Mouse (Mus musculus) heart, embryonic 16.5 days (tissue): ENCODE measurements around the gene Zfp422. TPM values are rescaled to one million over a fixed set of nuclear protein-coding genes. Genes with fewer than 3 reads are reported as not detected.
A peak's percentile ranks its signal among the peaks of the same experiment; 100 is the strongest.

Source experiments
- ATAC-seq: fragments of 200-750 bp; cut with Nextera tagmentation; replicated peaks from 2 replicates; pipeline ENCODE4 v1.8.0; 2017; ENCODE audit warnings: moderate number of reproducible peaks; ENCODE audit not compliant: insufficient read depth, low FRiP score; ENCODE audit errors: extremely low read depth
- H3K27ac ChIP-seq: fragments of 300-500 bp; sonication (generic); 2 replicates; pipeline ENCODE4 v1.5.1; 2014; ENCODE audit warnings: mild to moderate bottlenecking, low read length, control low read depth, moderate library complexity
- H3K27me3 ChIP-seq: fragments of 300-500 bp; sonication (generic); 2 replicates; pipeline ENCODE4 v1.6.1; 2014; ENCODE audit warnings: low read length, mixed read lengths; ENCODE audit not compliant: control insufficient read depth, insufficient read depth
- H3K36me3 ChIP-seq: fragments of 300-500 bp; sonication (generic); 2 replicates; pipeline ENCODE4 v1.6.1; 2014; ENCODE audit not compliant: control insufficient read depth, insufficient read depth
- H3K4me1 ChIP-seq: fragments of 300-500 bp; sonication (generic); 2 replicates; pipeline ENCODE4 v1.6.1; 2014; ENCODE audit warnings: low read length, mixed read lengths; ENCODE audit not compliant: control insufficient read depth, insufficient read depth
- H3K4me2 ChIP-seq: fragments of 300-500 bp; sonication (generic); 2 replicates; pipeline ENCODE4 v1.6.1; 2014; ENCODE audit warnings: low read depth, mild to moderate bottlenecking, control low read depth, low read length
- H3K4me3 ChIP-seq: fragments of 300-500 bp; sonication (generic); 2 replicates; pipeline ENCODE4 v1.5.1; 2014; ENCODE audit warnings: mild to moderate bottlenecking, control low read depth, low read length
- H3K9ac ChIP-seq: fragments of 300-500 bp; sonication (generic); 2 replicates; pipeline ENCODE4 v1.6.1; 2014; ENCODE audit warnings: low read length, control low read depth
- H3K9me3 ChIP-seq: fragments of 300-500 bp; sonication (generic); replicated peaks from 2 replicates; pipeline ENCODE4 v1.6.1; 2016; ENCODE audit warnings: low read length; ENCODE audit not compliant: control insufficient read depth
- WGBS: fragments of 180-500 bp; shearing (Covaris S2); extraction: QIAGEN DNeasy Blood & Tissue Kit; methylation state at CpG from one replicate; pipeline ENCODE4 v1.1.7; 2014; 5-methylcytosine and 5-hydroxymethylcytosine counted together
- polyA plus RNA-seq: library from polyadenylated mRNA; unstranded; fragments of >200 nt; fragmentation: Nextera tagmentation; extraction: Ambion mirVana; gene quantifications from 2 replicates; pipeline ENCODE4 v1.2.1, GENCODE M21; 2015

The Zfp422 gene
- polyA plus RNA-seq, 1 experiment from 2014 or later: 89.8 TPM

GRCm38 (mm10) chr6:116638871-116639270 lies 10.1 kb upstream of the Zfp422 start:
- Histone ChIP-seq H3K9me3 (no peaks in the 10 kb centered on the region), H3K4me1 (peaks cover 59% of the 10 kb centered on the region), H3K4me3 (no peak overlapping the region), H3K27ac (peak overlapping the region; percentile 48), H3K36me3 (no peaks in the 10 kb centered on the region; the same call in 1 of the 2 replicates), H3K9ac (no peak overlapping the region), H3K4me2 (no peak overlapping the region), H3K27me3 (no peaks in the 10 kb centered on the region)
- ATAC-seq: no peak
- 76% methylated on average over 2 of the region's 2 CpGs for WGBS

DNA sequence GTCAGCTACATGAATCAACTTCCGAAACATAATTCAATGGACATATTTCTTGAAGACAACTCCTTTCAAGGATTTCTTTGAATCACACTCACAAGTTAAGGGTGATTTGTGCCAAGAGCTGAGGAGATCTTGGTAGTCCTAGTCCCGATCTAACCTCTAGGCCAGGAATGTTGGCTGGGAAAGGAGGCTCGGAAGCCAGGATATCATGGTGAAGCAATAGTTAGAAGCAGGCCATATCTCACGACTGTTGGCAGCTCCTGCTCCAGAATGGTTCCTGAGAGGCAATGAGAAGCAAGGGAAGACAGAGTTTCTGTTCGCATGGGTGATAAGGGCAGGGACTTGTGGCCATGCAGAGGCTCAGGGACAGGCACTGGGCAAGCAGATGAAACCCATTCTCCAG lies 8.7 kb upstream of the Zfp422 start:
- peak overlapping the region; percentile 30 for H3K27ac ChIP-seq
- no peaks in the 10 kb centered on the region; the same call in 1 of the 2 replicates for H3K36me3 ChIP-seq
- no peak overlapping the region for H3K4me3 ChIP-seq

GRCm38 (mm10) chr6:116636581-116637235 lies 7.9 kb upstream of the Zfp422 start:
- no peak overlapping the region for H3K4me3 ChIP-seq
- peaks cover 48% of the 10 kb centered on the region for H3K4me1 ChIP-seq
- WGBS: 53% methylated on average over 9 of the region's 9 CpGs
- no peak for ATAC-seq
- peak overlapping the region; percentile 99 for H3K27ac ChIP-seq
- H3K9ac ChIP-seq: no peak overlapping the region
- H3K27me3 ChIP-seq: no peaks in the 10 kb centered on the region
- no peaks in the 10 kb centered on the region; the same call in 1 of the 2 replicates for H3K36me3 ChIP-seq
- H3K9me3 ChIP-seq: no peaks in the 10 kb centered on the region
- H3K4me2 ChIP-seq: no peak overlapping the region

More for the DNA sequence above, 8.7 kb upstream of the Zfp422 start:
- no peak for ATAC-seq
- no peaks in the 10 kb centered on the region for H3K27me3 ChIP-seq
- H3K4me1 ChIP-seq: peaks cover 49% of the 10 kb centered on the region
- H3K4me2 ChIP-seq: no peak overlapping the region
- 52% methylated on average over 5 of the region's 5 CpGs for WGBS
- H3K9ac ChIP-seq: no peak overlapping the region
- H3K9me3 ChIP-seq: no peaks in the 10 kb centered on the region

GRCm38 (mm10) chr6:116635251-116636180 lies 6.7 kb upstream of the Zfp422 start:
- Histone ChIP-seq H3K4me2 (peak overlapping the region; percentile 21; the same call in 1 of the 2 replicates), H3K4me1 (peaks cover 48% of the 10 kb centered on the region), H3K4me3 (no peak overlapping the region), H3K9me3 (no peaks in the 10 kb centered on the region), H3K27ac (peak overlapping the region; percentile 99), H3K9ac (peak overlapping the region; percentile 72), H3K36me3 (no peaks in the 10 kb centered on the region; the same call in 1 of the 2 replicates), H3K27me3 (no peaks in the 10 kb centered on the region)
- 14% methylated on average over 10 of the region's 10 CpGs for WGBS
- ATAC-seq: peak; percentile 96

DNA sequence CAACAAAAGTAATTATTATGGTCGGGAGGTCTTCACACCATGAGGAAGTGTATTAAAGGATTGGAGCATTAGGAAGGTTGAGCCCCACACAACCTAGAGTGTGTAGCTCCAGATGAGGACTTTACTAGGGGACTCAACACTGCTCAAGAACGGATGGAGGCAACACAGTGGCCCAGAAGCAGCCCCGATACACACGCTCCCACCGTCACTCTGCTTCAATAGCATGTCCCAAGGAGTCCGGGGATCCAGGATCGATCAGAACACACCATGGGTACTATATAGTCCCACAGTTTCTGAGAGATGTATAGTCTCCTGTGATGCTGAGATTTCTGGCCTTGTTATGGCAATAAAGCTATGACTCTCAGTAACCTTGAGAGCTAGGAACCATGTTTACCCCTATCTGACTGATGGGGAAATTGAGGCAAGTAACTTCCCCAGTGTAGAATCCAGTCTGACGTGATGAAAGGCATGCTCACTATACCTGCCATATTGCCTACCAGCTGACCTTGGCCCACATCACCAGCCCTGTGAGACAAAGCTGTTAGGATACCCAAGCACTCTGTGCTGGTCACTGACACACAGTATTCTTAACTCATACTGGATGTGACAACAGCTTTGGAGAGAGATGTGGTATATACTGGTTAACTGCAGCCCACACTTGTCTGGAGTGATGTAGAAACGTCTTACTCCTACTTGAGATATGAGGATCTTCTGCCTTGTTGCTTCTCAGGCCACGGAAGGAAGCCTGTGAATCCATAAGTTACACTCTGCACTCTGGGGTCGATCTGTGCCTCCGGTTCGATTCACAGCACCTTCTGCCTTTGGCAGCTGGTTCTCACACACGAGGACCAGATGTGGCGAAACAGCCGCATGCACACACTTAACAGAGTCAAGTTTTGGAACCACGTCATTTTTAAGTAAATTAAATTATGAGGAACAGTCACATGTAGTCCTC lies 5.2 kb upstream of the Zfp422 start:
- no peak for ATAC-seq
- no peaks in the 10 kb centered on the region for H3K9me3 ChIP-seq
- H3K4me2 ChIP-seq: no peak overlapping the region
- no peaks in the 10 kb centered on the region; the same call in 1 of the 2 replicates for H3K36me3 ChIP-seq
- WGBS: 92% methylated on average over 17 of the region's 17 CpGs
- no peaks in the 10 kb centered on the region for H3K27me3 ChIP-seq
- peak overlapping the region; percentile 99 for H3K27ac ChIP-seq
- peaks cover 44% of the 10 kb centered on the region for H3K4me1 ChIP-seq
- peak overlapping the region; percentile 72 for H3K9ac ChIP-seq
- H3K4me3 ChIP-seq: no peak overlapping the region

DNA sequence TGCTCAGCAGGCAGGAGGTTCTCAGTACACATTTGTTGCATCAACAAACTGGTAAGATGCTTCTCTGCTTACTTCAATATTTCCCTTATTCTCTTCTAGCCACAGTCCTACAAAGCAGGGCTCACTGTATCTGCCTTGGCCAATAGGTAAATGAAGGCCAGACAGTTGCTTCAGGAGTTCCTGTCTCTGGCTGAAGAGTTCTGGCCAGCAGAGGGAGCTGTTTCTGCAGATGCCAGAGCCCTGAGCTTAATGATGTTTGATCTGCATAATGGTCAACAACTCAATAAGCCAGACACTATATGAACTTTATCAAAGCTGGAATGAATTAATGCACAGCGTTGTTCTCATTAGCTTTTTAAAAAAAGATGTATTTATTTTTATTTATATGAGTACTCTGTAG lies 3.3 kb upstream of the Zfp422 start:
- WGBS: 31% methylated on average over 1 of the region's 1 CpGs
- H3K9ac ChIP-seq: no peak overlapping the region
- H3K9me3 ChIP-seq: no peaks in the 10 kb centered on the region
- no peak overlapping the region for H3K4me3 ChIP-seq
- peaks cover 35% of the 10 kb centered on the region for H3K4me1 ChIP-seq
- no peak overlapping the region for H3K4me2 ChIP-seq
- no peaks in the 10 kb centered on the region for H3K27me3 ChIP-seq
- H3K27ac ChIP-seq: no peak overlapping the region
- no peak for ATAC-seq
- no peaks in the 10 kb centered on the region; the same call in 1 of the 2 replicates for H3K36me3 ChIP-seq

DNA sequence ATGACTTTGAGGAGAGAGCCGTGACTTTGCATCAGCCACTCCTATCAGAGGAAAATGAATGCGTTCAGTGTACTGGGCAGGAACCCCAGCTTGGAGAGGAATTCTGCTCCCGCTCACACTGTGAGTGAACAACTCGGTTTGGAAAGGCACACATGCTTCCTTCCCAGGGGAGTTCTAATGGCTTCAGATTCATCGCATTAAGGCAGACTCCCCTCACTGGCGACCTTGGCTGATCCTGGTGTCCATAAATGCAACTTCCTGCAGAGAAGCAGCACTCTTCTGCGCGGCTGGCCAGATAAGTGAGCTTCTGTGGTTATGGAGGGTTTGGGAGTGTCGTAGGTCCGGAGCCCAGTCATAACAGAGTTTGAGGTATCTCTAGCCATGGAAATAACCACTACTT lies 967 bp upstream of the Zfp422 start:
- no peak overlapping the region for H3K27ac ChIP-seq
- no peaks in the 10 kb centered on the region for H3K27me3 ChIP-seq
- peaks cover 12% of the 10 kb centered on the region for H3K36me3 ChIP-seq
- H3K4me1 ChIP-seq: peaks cover 12% of the 10 kb centered on the region
- ATAC-seq: no peak
- 80% methylated on average over 10 of the region's 10 CpGs for WGBS
- no peaks in the 10 kb centered on the region for H3K9me3 ChIP-seq
- no peak overlapping the region for H3K4me3 ChIP-seq
- no peak overlapping the region for H3K9ac ChIP-seq
- no peak overlapping the region for H3K4me2 ChIP-seq

DNA sequence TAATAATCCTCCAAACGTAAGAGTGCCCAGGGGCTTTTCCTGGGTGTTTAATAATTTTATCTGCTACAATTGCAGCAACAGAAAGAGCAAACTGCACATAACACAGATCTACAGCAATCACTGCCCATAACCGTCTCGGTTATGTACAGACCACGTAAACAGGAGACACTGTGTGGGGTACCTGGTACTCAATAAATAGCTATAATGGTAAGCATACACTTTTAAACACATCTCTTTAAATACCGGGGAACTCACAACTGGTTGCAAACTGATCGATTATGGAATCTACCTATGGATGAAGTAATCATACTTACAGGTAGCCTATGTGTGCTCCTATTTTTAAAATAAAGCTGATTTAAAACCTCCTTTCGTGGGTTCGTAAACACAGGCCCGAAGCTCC lies 704 bp downstream of the Zfp422 start:
- H3K9ac ChIP-seq: peak overlapping the region; percentile 97
- peaks cover 15% of the 10 kb centered on the region for H3K36me3 ChIP-seq
- H3K27ac ChIP-seq: peak overlapping the region; percentile 90
- 14% methylated on average over 9 of the region's 9 CpGs for WGBS
- no peak for ATAC-seq
- no peaks in the 10 kb centered on the region for H3K27me3 ChIP-seq
- peaks cover 6% of the 10 kb centered on the region for H3K4me1 ChIP-seq
- no peaks in the 10 kb centered on the region for H3K9me3 ChIP-seq
- peak overlapping the region; percentile 72 for H3K4me2 ChIP-seq
- H3K4me3 ChIP-seq: peak overlapping the region; percentile 86
